Mouse (Mus musculus): Measurements from ENCODE around the gene Cdcp2.

GRCm38 (mm10) chr4:107058781-107059180 is 37.9 kb upstream of the Cdcp2 start:
- TF ChIP-seq POLR2A (IDR thresholded peaks at IDR 0.05; ENCODE audit: borderline replicate concordance, extremely low read depth, insufficient read depth, insufficient read length, poor library complexity, severe bottlenecking) (no peak), CTCF (IDR thresholded peaks at IDR 0.05; ENCODE audit: borderline replicate concordance, extremely low read depth, insufficient read depth, insufficient read length) (no peak)

Measured in brain, embryonic 14.5 days (tissue).